Mouse (Mus musculus) intestine, embryonic 14.5 days (tissue): ENCODE measurements around the gene Ect2. TPM values are rescaled to one million over a fixed set of nuclear protein-coding genes. Genes with fewer than 3 reads are reported as not detected.

Experiments
- ATAC-seq: fragments of 200-750 bp; cut with Nextera tagmentation; replicated peaks from 2 replicates; pipeline ENCODE4 v1.8.0; 2017; ENCODE audit warnings: low read depth, moderate number of reproducible peaks, moderate TSS enrichment, moderate library complexity; ENCODE audit not compliant: low FRiP score, low TSS enrichment
- DNase-seq: peaks from one replicate; pipeline ENCODE4 v3.0.0-alpha.2; 2018; ENCODE audit warnings: low spot score
- H3K27ac ChIP-seq: fragments of 300-500 bp; sonication (generic); 2 replicates; pipeline ENCODE4 v1.5.1; 2014; ENCODE audit warnings: low read depth, mild to moderate bottlenecking, control low read depth
- H3K27me3 ChIP-seq: fragments of 300-500 bp; sonication (generic); replicated peaks from 2 replicates; pipeline ENCODE4 v1.6.1; 2014; ENCODE audit warnings: low read length, control low read depth; ENCODE audit not compliant: control insufficient read depth, insufficient read depth
- H3K36me3 ChIP-seq: fragments of 300-500 bp; sonication (generic); 2 replicates; pipeline ENCODE4 v1.6.1; 2014; ENCODE audit warnings: low read length, control low read depth; ENCODE audit not compliant: control insufficient read depth, insufficient read depth
- H3K4me1 ChIP-seq: fragments of 300-500 bp; sonication (generic); replicated peaks from 2 replicates; pipeline ENCODE4 v1.6.1; 2014; ENCODE audit warnings: low read length, control low read depth, mixed read lengths; ENCODE audit not compliant: control insufficient read depth, insufficient read depth
- H3K4me2 ChIP-seq: fragments of 300-500 bp; sonication (generic); 2 replicates; pipeline ENCODE4 v1.6.1; 2014; ENCODE audit warnings: low read length
- H3K4me3 ChIP-seq: fragments of 300-500 bp; sonication (generic); 2 replicates; pipeline ENCODE4 v1.5.1; 2014; ENCODE audit warnings: low read depth, low read length, control low read depth, mixed read lengths
- H3K9ac ChIP-seq: fragments of 300-500 bp; sonication (generic); 2 replicates; pipeline ENCODE4 v1.6.1; 2014; ENCODE audit warnings: mild to moderate bottlenecking, low read length
- H3K9me3 ChIP-seq: fragments of 300-500 bp; sonication (generic); 2 replicates; pipeline ENCODE4 v1.6.1; 2016; ENCODE audit warnings: low read length, control low read depth; ENCODE audit not compliant: control insufficient read depth
- WGBS: fragments of 180-500 bp; shearing (Covaris S2); extraction: QIAGEN DNeasy Blood & Tissue Kit; methylation state at CpG from one replicate; pipeline ENCODE4 v1.1.7; 2014; 5-methylcytosine and 5-hydroxymethylcytosine counted together
- polyA plus RNA-seq: library from polyadenylated mRNA; unstranded; fragments of >200 nt; fragmentation: Nextera tagmentation; extraction: Ambion mirVana; gene quantifications from 2 replicates; pipeline ENCODE4 v1.2.1, GENCODE M21; 2014

Ect2 gene
- polyA plus RNA-seq: 55.9 and 66.2 TPM in 2 replicates

- ATAC-seq (peak; percentile 97), DNase-seq (peak; percentile 98)
- Histone ChIP-seq H3K4me1 (peaks cover 13% of the 10 kb centered on the region), H3K36me3 (peaks cover 15% of the 10 kb centered on the region), H3K9ac (peak within 1 kb of the TSS; percentile 89), H3K27me3 (no peaks in the 10 kb centered on the region), H3K4me3 (peak within 1 kb of the TSS; percentile 95), H3K4me2 (peak within 1 kb of the TSS; percentile 69), H3K27ac (peak within 1 kb of the TSS; percentile 78), H3K9me3 (no peaks in the 10 kb centered on the region)
- under 1% methylated on average over 37 of the region's 37 CpGs for WGBS
Observed at GRCm38 (mm10) chr3:27153701-27154209, at the start of gene Ect2. Gene Ect2 (minus strand): TSS chr3:27153878.

GRCm38 (mm10) chr3:27201728-27202411, 48.2 kb upstream of the Ect2 start:
- Histone ChIP-seq H3K9ac (no peak overlapping the region), H3K27ac (no peak overlapping the region), H3K27me3 (no peaks in the 10 kb centered on the region), H3K9me3 (no peaks in the 10 kb centered on the region), H3K4me2 (no peak overlapping the region), H3K4me3 (no peak overlapping the region), H3K36me3 (no peaks in the 10 kb centered on the region), H3K4me1 (no peaks in the 10 kb centered on the region; the same call in 1 of the 2 replicates)
- no peak for ATAC-seq
- no peak for DNase-seq
- WGBS: 77% methylated on average over 5 of the region's 5 CpGs

- H3K36me3 ChIP-seq: no peaks in the 10 kb centered on the region
- no peaks in the 10 kb centered on the region for H3K4me1 ChIP-seq
- ATAC-seq (no peak), DNase-seq (no peak)
- H3K4me2 ChIP-seq: no peak overlapping the region
- H3K27me3 ChIP-seq: no peaks in the 10 kb centered on the region
- H3K27ac ChIP-seq: no peak overlapping the region
- H3K4me3 ChIP-seq: no peak overlapping the region
- no peaks in the 10 kb centered on the region for H3K9me3 ChIP-seq
- no peak overlapping the region for H3K9ac ChIP-seq
- WGBS: 78% methylated on average over 7 of the region's 7 CpGs
Observed at GRCm38 (mm10) chr3:27199120-27199519, 45.4 kb upstream of the Ect2 start.

- H3K4me2 ChIP-seq: no peak overlapping the region
- no peak overlapping the region for H3K9ac ChIP-seq
- H3K9me3 ChIP-seq: no peaks in the 10 kb centered on the region
- H3K27ac ChIP-seq: no peak overlapping the region
- H3K27me3 ChIP-seq: no peaks in the 10 kb centered on the region
- no peaks in the 10 kb centered on the region for H3K36me3 ChIP-seq
- WGBS: 76% methylated on average over 5 of the region's 5 CpGs
- no peak for ATAC-seq
- DNase-seq: no peak
- no peak overlapping the region for H3K4me3 ChIP-seq
- H3K4me1 ChIP-seq: no peaks in the 10 kb centered on the region
Observed at GRCm38 (mm10) chr3:27197816-27198215, 44.1 kb upstream of the Ect2 start.

- DNase-seq: no peak
- 0 out of 2 replicates have a peak, but pooled peaks cover 3% of the 10 kb centered on the region for H3K4me1 ChIP-seq
- H3K4me3 ChIP-seq: no peak overlapping the region
- no peak overlapping the region for H3K4me2 ChIP-seq
- no peaks in the 10 kb centered on the region for H3K27me3 ChIP-seq
- no peak overlapping the region for H3K9ac ChIP-seq
- 86% methylated on average over 1 of the region's 1 CpGs for WGBS
- H3K27ac ChIP-seq: no peak overlapping the region
- H3K36me3 ChIP-seq: no peaks in the 10 kb centered on the region
- ATAC-seq: no peak
- H3K9me3 ChIP-seq: no peaks in the 10 kb centered on the region
Observed at GRCm38 (mm10) chr3:27196529-27196928, 42.9 kb upstream of the Ect2 start.

- no peaks in the 10 kb centered on the region for H3K27me3 ChIP-seq
- ATAC-seq (no peak; the same call in 1 of the 2 replicates), DNase-seq (no peak)
- H3K9me3 ChIP-seq: no peaks in the 10 kb centered on the region
- H3K9ac ChIP-seq: no peak overlapping the region
- no peaks in the 10 kb centered on the region for H3K36me3 ChIP-seq
- no peak overlapping the region for H3K4me3 ChIP-seq
- no peak overlapping the region for H3K4me2 ChIP-seq
- 92% methylated on average over 8 of the region's 8 CpGs for WGBS
- 0 out of 2 replicates have a peak, but pooled peaks cover 3% of the 10 kb centered on the region for H3K4me1 ChIP-seq
- no peak overlapping the region for H3K27ac ChIP-seq
Observed at GRCm38 (mm10) chr3:27195573-27196227, 42.0 kb upstream of the Ect2 start.

- H3K9ac ChIP-seq: no peak overlapping the region
- no peaks in the 10 kb centered on the region for H3K27me3 ChIP-seq
- 77% methylated on average over 4 of the region's 4 CpGs for WGBS
- ATAC-seq (no peak), DNase-seq (no peak)
- H3K36me3 ChIP-seq: no peaks in the 10 kb centered on the region
- H3K9me3 ChIP-seq: no peaks in the 10 kb centered on the region
- H3K27ac ChIP-seq: no peak overlapping the region
- H3K4me1 ChIP-seq: 0 out of 2 replicates have a peak, but pooled peaks cover 3% of the 10 kb centered on the region
- H3K4me3 ChIP-seq: no peak overlapping the region
- H3K4me2 ChIP-seq: no peak overlapping the region
Observed at GRCm38 (mm10) chr3:27195153-27195552, 41.5 kb upstream of the Ect2 start.

- Histone ChIP-seq H3K36me3 (no peaks in the 10 kb centered on the region), H3K4me2 (no peak overlapping the region), H3K4me3 (no peak overlapping the region), H3K9ac (no peak overlapping the region), H3K27ac (no peak overlapping the region), H3K9me3 (no peaks in the 10 kb centered on the region), H3K4me1 (peaks cover 12% of the 10 kb centered on the region), H3K27me3 (no peaks in the 10 kb centered on the region)
- no peak for ATAC-seq
- DNase-seq: no peak
- 61% methylated on average over 6 of the region's 6 CpGs for WGBS
Observed at GRCm38 (mm10) chr3:27193844-27194317, 40.2 kb upstream of the Ect2 start.
